Mouse (Mus musculus): Measurements from ENCODE around the gene Ubr3.

Gene Ubr3

GRCm38 (mm10) chr2:70035358-70035757, 138.3 kb downstream of the Ubr3 start:
- no peak for DNase-seq

DNA sequence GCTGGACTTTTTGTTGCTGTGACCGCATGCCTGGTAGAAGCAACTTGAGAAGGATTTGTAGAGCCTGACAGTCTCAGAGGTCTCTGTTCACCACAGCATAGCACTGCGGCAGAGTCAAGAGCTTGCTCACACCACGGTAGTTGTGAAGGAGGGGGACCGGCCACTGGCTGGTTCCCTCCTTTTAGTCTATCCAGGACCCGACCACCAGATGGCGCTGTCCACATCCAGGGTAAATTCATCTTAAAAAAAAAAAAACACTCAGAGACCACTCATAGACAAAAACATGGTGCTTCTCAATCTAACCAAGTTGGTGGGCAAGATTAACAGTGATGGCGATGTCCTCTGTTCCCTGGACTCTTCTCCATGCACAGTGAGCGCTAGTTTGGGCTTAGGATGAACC, 140.2 kb downstream of the Ubr3 start:
- DNase-seq: no peak

- no peak for DNase-seq
Measured at GRCm38 (mm10) chr2:70038752-70039151, 141.7 kb downstream of the Ubr3 start, which contains the start of gene Myo3b. TSS of gene Myo3b (plus strand) at chr2:70039126.

GRCm38 (mm10) chr2:70044466-70044865, 147.4 kb downstream of the Ubr3 start:
- no peak for DNase-seq

DNA sequence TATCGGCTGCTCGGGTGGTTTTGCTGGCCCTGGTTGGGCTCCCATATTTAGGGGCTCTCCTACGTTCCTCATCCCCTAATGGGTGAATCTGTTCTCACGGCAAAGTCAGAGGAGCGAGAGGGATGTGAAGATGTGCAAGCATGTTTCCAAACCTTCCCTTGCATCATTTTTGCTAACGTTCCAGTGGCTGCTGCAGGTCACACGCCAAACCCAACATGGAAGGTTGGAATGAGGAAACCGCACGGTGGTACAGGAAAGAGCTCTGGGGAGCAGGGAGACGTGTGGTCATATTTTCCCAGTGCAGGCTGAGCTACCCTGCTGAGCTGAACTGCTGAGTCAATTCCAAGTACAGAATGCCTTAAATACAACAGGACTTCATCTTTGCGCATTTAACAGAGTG, 150.8 kb downstream of the Ubr3 start:
- DNase-seq: no peak

DNA sequence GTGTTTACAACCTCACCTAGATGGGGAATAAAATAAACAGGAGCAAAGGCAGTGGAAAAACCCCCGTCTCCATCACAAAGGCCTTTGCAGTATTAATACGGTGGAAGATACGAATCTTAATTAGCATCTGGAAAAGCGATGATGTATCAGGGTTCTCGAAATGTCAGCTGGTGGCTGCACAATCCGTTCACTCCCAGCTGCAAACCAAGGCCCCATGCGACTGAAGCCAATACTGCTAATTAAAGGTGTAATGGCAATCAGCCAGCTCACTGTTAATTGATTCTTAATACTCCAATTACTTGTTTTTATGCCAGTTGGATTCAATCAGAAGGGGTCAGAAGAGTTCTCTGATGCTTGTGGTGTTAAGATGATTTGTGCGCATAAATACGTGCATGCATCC, 156.8 kb downstream of the Ubr3 start:
- no peak for DNase-seq

DNA sequence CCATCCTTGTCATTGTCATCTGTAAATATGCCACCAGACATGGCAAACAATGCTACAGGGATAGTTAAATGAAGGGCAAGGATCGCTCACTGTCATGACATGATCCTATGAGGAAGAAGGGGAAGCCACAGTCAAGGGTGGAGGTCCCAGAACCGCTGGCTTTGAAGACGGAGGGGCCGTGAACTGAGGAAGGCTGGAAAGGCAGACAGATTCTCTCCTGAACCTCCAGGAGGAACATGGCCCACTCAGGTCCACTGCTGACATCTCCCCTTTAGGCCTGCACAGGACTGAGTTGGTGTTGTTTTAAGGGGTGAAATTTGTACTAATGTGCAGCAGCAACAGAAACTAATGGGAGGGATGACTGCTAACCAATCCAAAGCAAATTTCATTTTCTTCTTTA, 161.2 kb downstream of the Ubr3 start:
- no peak for DNase-seq

DNA sequence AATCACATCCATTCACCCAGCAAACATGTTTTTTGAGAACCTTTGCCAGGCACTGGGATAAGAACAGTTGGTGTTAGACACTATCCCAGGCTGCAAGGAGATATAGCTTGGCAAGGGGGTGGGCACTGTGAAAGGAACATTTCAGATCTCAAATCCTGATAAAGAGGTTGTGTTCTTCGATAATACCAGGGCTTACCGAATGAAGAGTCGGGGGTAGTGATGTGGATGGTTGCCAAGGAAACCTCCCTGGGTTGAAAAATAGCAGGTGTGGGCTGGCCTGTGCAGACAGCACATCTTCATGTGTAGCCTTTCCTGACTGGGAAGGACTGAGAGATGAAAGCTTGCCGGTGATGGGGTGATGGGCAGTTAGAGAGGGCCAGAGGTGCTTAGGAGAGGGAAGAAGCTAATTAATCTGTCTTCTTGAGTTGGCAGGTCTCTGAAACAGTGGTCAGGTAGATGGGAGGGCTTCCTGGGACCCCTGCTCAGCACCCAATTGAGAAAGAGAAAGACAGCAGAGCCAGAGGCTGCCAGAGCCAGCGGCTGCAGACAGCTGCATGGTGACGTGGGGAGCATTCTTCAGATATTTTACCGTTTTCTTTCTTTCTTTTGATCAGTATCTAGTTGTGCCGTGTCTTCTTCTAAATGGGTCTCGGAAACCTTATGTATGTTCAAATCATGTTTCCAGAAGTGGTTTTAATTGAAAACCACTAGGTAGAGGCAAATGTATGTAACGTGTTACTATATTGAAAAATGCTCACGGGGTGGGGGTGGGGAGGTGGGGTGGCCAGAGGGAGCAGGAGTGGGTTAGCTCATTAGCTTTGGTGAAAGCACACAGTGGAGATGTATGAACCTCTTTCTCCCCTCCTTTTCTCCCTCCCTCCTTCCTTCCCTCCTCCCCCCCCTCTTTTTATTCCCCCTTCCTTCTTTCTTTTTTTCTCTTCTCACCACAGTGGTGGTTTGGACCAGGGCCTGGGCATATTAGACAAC, 163.6 kb downstream of the Ubr3 start:
- DNase-seq: no peak

DNA sequence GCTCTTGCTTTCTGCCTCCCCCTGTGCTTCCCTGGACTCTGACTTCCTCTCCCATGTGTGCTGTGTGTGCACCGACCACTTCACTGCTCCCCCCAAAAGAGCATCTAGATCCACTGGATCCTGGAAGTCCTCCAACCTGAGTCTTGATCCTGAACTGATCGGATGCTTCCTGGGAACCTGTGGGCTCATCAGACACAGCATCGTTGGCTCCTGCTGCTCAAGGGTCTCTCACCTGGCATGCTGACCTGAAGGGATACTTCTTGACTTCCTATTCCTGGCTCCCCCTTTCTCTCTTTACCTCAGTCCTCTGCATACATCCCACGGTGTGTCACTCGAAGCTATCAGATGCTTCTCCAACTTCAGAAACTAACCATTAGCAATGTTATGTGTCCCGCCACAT, 168.1 kb downstream of the Ubr3 start:
- DNase-seq: no peak

- no peak for DNase-seq
Measured at GRCm38 (mm10) chr2:70065729-70066300, 168.8 kb downstream of the Ubr3 start.

DNA sequence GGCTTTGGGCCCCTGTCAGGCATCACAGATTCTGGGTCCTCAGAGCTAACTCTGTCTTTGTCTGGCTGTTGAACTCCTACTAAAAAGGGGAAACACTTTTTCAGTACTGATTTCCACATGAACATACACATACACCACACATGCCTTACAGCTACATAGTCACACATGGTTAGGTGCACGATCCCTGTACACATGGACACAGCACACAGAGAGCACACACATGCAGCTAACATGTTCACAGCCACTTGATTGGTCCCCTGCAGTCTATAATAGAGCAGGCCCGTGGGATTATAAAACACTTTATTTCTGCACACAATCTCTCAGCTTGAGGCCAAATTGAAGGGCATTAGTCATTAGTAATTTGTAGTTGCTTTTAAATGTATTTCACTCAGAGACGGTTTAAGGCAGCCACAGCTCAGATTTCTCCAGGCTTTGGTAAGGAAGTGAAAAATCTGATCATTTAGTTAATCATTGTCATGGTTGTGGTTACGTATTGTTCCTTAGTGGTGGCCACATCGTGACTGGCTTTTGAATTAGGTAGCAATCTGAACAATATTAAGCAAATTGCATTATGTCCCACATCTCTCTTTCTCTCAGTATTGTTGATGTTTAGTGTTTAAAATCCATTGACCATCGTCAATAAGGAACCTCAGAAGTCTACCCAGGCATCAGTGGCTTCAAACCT, 169.4 kb downstream of the Ubr3 start:
- no peak for DNase-seq

- no peak for DNase-seq
Measured at GRCm38 (mm10) chr2:70069861-70070260, 172.8 kb downstream of the Ubr3 start.
